In the genomic region with DNA sequence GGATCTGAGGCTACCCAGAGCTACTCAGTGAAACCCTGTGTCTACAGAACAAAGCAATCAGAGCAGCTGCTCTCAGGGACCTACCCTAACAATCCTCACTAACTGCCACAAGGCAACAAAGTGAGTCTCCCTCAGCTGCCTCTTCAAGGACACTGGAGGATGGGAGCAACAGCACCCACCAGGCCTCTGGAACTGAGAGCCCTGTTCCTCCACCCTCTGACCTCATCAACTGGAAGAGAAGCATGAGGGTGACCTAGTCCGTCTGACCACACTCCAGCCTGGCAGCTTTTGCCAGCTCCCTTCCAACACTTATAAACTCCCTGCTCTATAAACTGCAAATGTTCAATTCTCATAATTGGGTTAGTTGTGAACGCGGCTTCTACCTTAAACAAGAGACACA, we compare ENCODE assay signal across 11 mouse cellular contexts. TPM values are rescaled to one million over a fixed set of nuclear protein-coding genes. Genes with fewer than 3 reads are reported as not detected.
DNase-seq lines count a peak whose midpoint lies in the region; ATAC-seq and TF ChIP-seq lines count a peak whose summit lies in the region.
"Had no signal": no experiment of that assay in that cellular context is flagged by ENCODE, and none has a peak within 500 bp of the region (broad histone marks: within the 10 kb centered on the region; RNA-seq: fewer than 3 reads in every experiment).

No protein-coding gene starts in this region.

- no peak overlapping the region for H3K4me3 ChIP-seq in kidney, postnatal 0 days (replicated peaks; ENCODE audit: low read depth, low read length)
- no peak overlapping the region for H3K4me3 ChIP-seq in heart, embryonic 10.5 days
- no peak overlapping the region for H3K4me3 ChIP-seq in liver, embryonic 15.5 days (replicated peaks)
- no peak overlapping the region for H3K4me3 ChIP-seq in thymus, adult 2 months (ENCODE audit: control insufficient read depth, insufficient read depth, low read length)
- no peak overlapping the region for H3K4me3 ChIP-seq in hindbrain, embryonic 13.5 days
- H3K4me3 ChIP-seq: hindbrain, embryonic 15.5 days; limb, embryonic 15.5 days had no signal

- no peaks in the 10 kb centered on the region for H3K9me3 ChIP-seq in kidney, postnatal 0 days (replicated peaks; ENCODE audit: low read length)
- no peaks in the 10 kb centered on the region for H3K9me3 ChIP-seq in heart, embryonic 10.5 days
- no peaks in the 10 kb centered on the region for H3K9me3 ChIP-seq in liver, embryonic 15.5 days (replicated peaks)
- H3K9me3 ChIP-seq in hindbrain, embryonic 13.5 days = no peaks in the 10 kb centered on the region
- H3K9me3 ChIP-seq: G1E; hindbrain, embryonic 15.5 days; limb, embryonic 15.5 days had no signal

- WGBS in kidney, postnatal 0 days = 75% methylated on average over 3 of the region's 3 CpGs
- 76% methylated on average over 3 of the region's 3 CpGs for WGBS in heart, embryonic 10.5 days
- 73% methylated on average over 3 of the region's 3 CpGs for WGBS in liver, embryonic 15.5 days (ENCODE audit: insufficient replicate concordance)
- 97% methylated on average over 3 of the region's 3 CpGs for WGBS in thymus, adult 2 months
- WGBS in hindbrain, embryonic 13.5 days = 84% methylated on average over 3 of the region's 3 CpGs

- DNase-seq in adrenal gland, adult (ENCODE audit: inconsistent age in 2 of 2, low spot score in 1 of 2) = peak; percentile 67 to 77
- DNase-seq in adrenal gland, postnatal 4 days (ENCODE audit: low spot score in 2 of 2) = no peak
- DNase-seq in kidney, postnatal 0 days (ENCODE audit: low spot score) = no peak
- no peak for DNase-seq in kidney, postnatal 10 days
- DNase-seq in heart, embryonic 10.5 days (ENCODE audit: low spot score) = no peak
- DNase-seq in thymus, adult 2 months = no peak

- no peak for ATAC-seq in kidney, postnatal 0 days (replicated peaks; ENCODE audit: low FRiP score, low read depth)
- no peak for ATAC-seq in liver, embryonic 15.5 days (ENCODE audit: insufficient read depth)
- ATAC-seq in hindbrain, embryonic 13.5 days (ENCODE audit: low FRiP score) = no peak

- no peak for TF ChIP-seq CTCF in kidney, postnatal 0 days (IDR thresholded peaks at IDR 0.05; ENCODE audit: low read depth)
- no peak for TF ChIP-seq CTCF in thymus, adult 2 months (IDR thresholded peaks at IDR 0.05; ENCODE audit: borderline replicate concordance, control insufficient read depth, extremely low read depth, insufficient read depth, low read length, poor library complexity)

- no peak for TF ChIP-seq POLR2A in thymus, adult 2 months (IDR thresholded peaks at IDR 0.05; ENCODE audit: control insufficient read depth, extremely low read depth, insufficient read depth, low read length, poor library complexity)

- H3K27me3 ChIP-seq in kidney, postnatal 0 days (ENCODE audit: insufficient read depth, low read length) = no peaks in the 10 kb centered on the region
- no peaks in the 10 kb centered on the region for H3K27me3 ChIP-seq in heart, embryonic 10.5 days (ENCODE audit: insufficient read depth, poor library complexity, severe bottlenecking)
- no peaks in the 10 kb centered on the region for H3K27me3 ChIP-seq in liver, embryonic 15.5 days
- no peaks in the 10 kb centered on the region for H3K27me3 ChIP-seq in thymus, adult 2 months (ENCODE audit: control insufficient read depth, insufficient read depth, low read length)
- no peaks in the 10 kb centered on the region for H3K27me3 ChIP-seq in hindbrain, embryonic 13.5 days
- H3K27me3 ChIP-seq: hindbrain, embryonic 15.5 days; limb, embryonic 15.5 days had no signal

- 0 out of 2 replicates have a peak, but pooled peaks cover 14% of the 10 kb centered on the region for H3K4me1 ChIP-seq in kidney, postnatal 0 days (replicated peaks; ENCODE audit: insufficient read depth, low read length)
- peaks cover 41% of the 10 kb centered on the region for H3K4me1 ChIP-seq in heart, embryonic 10.5 days
- H3K4me1 ChIP-seq in liver, embryonic 15.5 days (replicated peaks) = peaks cover 89% of the 10 kb centered on the region
- peaks cover 8% of the 10 kb centered on the region for H3K4me1 ChIP-seq in thymus, adult 2 months (replicated peaks; ENCODE audit: control insufficient read depth, insufficient read depth, low read length)
- H3K4me1 ChIP-seq in hindbrain, embryonic 13.5 days (replicated peaks) = peaks cover 5% of the 10 kb centered on the region; the same call in 1 of the 2 replicates

- no peak overlapping the region for H3K4me2 ChIP-seq in kidney, postnatal 0 days (ENCODE audit: low read length)
- no peak overlapping the region for H3K4me2 ChIP-seq in liver, embryonic 15.5 days
- H3K4me2 ChIP-seq in hindbrain, embryonic 13.5 days = no peak overlapping the region
- H3K4me2 ChIP-seq: hindbrain, embryonic 15.5 days; limb, embryonic 15.5 days had no signal

- no peaks in the 10 kb centered on the region for H3K36me3 ChIP-seq in kidney, postnatal 0 days (ENCODE audit: insufficient read depth, low read length)
- H3K36me3 ChIP-seq in heart, embryonic 10.5 days = 0 out of 2 replicates have a peak, but pooled peaks cover 5% of the 10 kb centered on the region
- no peaks in the 10 kb centered on the region for H3K36me3 ChIP-seq in liver, embryonic 15.5 days (replicated peaks)
- no peaks in the 10 kb centered on the region for H3K36me3 ChIP-seq in thymus, adult 2 months (ENCODE audit: control insufficient read depth, insufficient read depth, low read length)
- H3K36me3 ChIP-seq in hindbrain, embryonic 13.5 days = no peaks in the 10 kb centered on the region
- H3K36me3 ChIP-seq: hindbrain, embryonic 15.5 days; limb, embryonic 15.5 days had no signal

- peak overlapping the region; percentile 67 for H3K27ac ChIP-seq in kidney, postnatal 0 days
- peak overlapping the region; percentile 74 for H3K27ac ChIP-seq in heart, embryonic 10.5 days
- 0 out of 2 replicates have a peak overlapping the region, but pooled peaks have one; percentile 1 for H3K27ac ChIP-seq in liver, embryonic 15.5 days (replicated peaks)
- no peak overlapping the region for H3K27ac ChIP-seq in thymus, adult 2 months (ENCODE audit: control insufficient read depth, insufficient read depth, low read length)
- H3K27ac ChIP-seq in hindbrain, embryonic 13.5 days = no peak overlapping the region
- H3K27ac ChIP-seq: hindbrain, embryonic 15.5 days; limb, embryonic 15.5 days had no signal

- no peak overlapping the region for H3K9ac ChIP-seq in kidney, postnatal 0 days (ENCODE audit: low read depth, low read length)
- H3K9ac ChIP-seq in liver, embryonic 15.5 days = no peak overlapping the region
- H3K9ac ChIP-seq in hindbrain, embryonic 13.5 days = no peak overlapping the region
- H3K9ac ChIP-seq: hindbrain, embryonic 15.5 days; limb, embryonic 15.5 days had no signal

RNA-seq across cellular contexts. Expression of gene Pacsin2, which starts 10.5 kb away (rescaled TPM):
- total RNA-seq in adrenal gland, postnatal 4 days (2021) = 10 to 100 TPM; 80.4 to 80.7 TPM
- 61.3 and 68.5 TPM in 2 replicates for polyA plus RNA-seq in kidney, postnatal 0 days (2015; fragmentation: Nextera tagmentation; extraction: Ambion mirVana)
- 81.9 and 82.4 TPM in 2 replicates for polyA plus RNA-seq in heart, embryonic 10.5 days (2016; fragmentation: Nextera tagmentation; extraction: Ambion mirVana)
- polyA plus RNA-seq in liver, embryonic 15.5 days (2015; fragmentation: Nextera tagmentation; extraction: Ambion mirVana) = 46.7 and 50.5 TPM in 2 replicates
- polyA plus RNA-seq in thymus, adult 2 months (2012; rRNA removed) = 25.7 and 30.5 TPM in 2 replicates
- 27.8 and 29.5 TPM in 2 replicates for polyA plus RNA-seq in hindbrain, embryonic 13.5 days (2015; fragmentation: Nextera tagmentation; extraction: Ambion mirVana)

RNA-seq across cellular contexts. Expression of gene Ttll1, which starts 56.8 kb away (rescaled TPM):
- total RNA-seq in adrenal gland, postnatal 4 days (2021) = 10 to 100 TPM in 1 of 2 experiments, 1 to 10 TPM in 1; 9.8 to 11.3 TPM
- polyA plus RNA-seq in kidney, postnatal 0 days (2015; fragmentation: Nextera tagmentation; extraction: Ambion mirVana) = 16.6 and 19.0 TPM in 2 replicates
- polyA plus RNA-seq in heart, embryonic 10.5 days (2016; fragmentation: Nextera tagmentation; extraction: Ambion mirVana) = 23.9 and 24.6 TPM in 2 replicates
- 4.5 and 4.9 TPM in 2 replicates for polyA plus RNA-seq in liver, embryonic 15.5 days (2015; fragmentation: Nextera tagmentation; extraction: Ambion mirVana)
- 9.7 and 10.9 TPM in 2 replicates for polyA plus RNA-seq in thymus, adult 2 months (2012; rRNA removed)
- 112 and 113 TPM in 2 replicates for polyA plus RNA-seq in hindbrain, embryonic 13.5 days (2015; fragmentation: Nextera tagmentation; extraction: Ambion mirVana)

Comparison
In these comparisons a context has a peak if more than half of its experiments do, and no peak if none do; other contexts are left out.
1. DNase-seq: peak in adrenal gland, adult (2 of 2); none in adrenal gland, postnatal 4 days (0 of 2), kidney, postnatal 0 days (single experiment), kidney, postnatal 10 days (single experiment), heart, embryonic 10.5 days (single experiment) and thymus, adult 2 months (single experiment).
2. H3K27ac ChIP-seq: peak in kidney, postnatal 0 days (single experiment), heart, embryonic 10.5 days (single experiment) and liver, embryonic 15.5 days (single experiment); none in thymus, adult 2 months (single experiment) and hindbrain, embryonic 13.5 days (single experiment).